Mouse (Mus musculus) MEL (cell line): ENCODE results near the gene Gm11983. TPM values are rescaled to one million over a fixed set of nuclear protein-coding genes. Genes with fewer than 3 reads are reported as not detected.

ENCODE experiments used
- DNase-seq: peaks from one replicate; pipeline ENCODE4 v3.0.0; 2011; ENCODE audit warnings: low read depth, low spot score
- H3K27ac ChIP-seq: 2 replicates; pipeline ENCODE4 v1.5.1; 2012; ENCODE audit warnings: low read depth, mild to moderate bottlenecking, control low read depth, low read length, moderate library complexity; ENCODE audit not compliant: control insufficient read depth
- H3K27me3 ChIP-seq, 2 experiments: fragments of 150-350 bp in 1 of 2; sonication (generic) in 1 of 2; 2 replicates each; pipeline ENCODE4 v1.6.1; 2012; ENCODE audit warnings: low read length in 2 of 2, mild to moderate bottlenecking in 2 of 2, improper control_type of control experiment in 1 of 2, moderate library complexity in 1 of 2; ENCODE audit not compliant: insufficient read depth in 2 of 2, control insufficient read depth in 1 of 2
- H3K36me3 ChIP-seq, 2 experiments: 2 replicates each; pipeline ENCODE4 v1.6.1; 2012 to 2014; ENCODE audit warnings: low read length in 2 of 2, improper control_type of control experiment in 1 of 2, inconsistent platforms in 1 of 2, mild to moderate bottlenecking in 1 of 2; ENCODE audit not compliant: insufficient read depth in 2 of 2, control insufficient read depth in 1 of 2
- H3K4me1 ChIP-seq, 2 experiments: fragments of 150-350 bp in 1 of 2; sonication (generic) in 1 of 2; 2 replicates each; pipeline ENCODE4 v1.6.1; 2012; ENCODE audit warnings: low read length in 2 of 2, improper control_type of control experiment in 1 of 2, mild to moderate bottlenecking in 1 of 2; ENCODE audit not compliant: insufficient read depth in 2 of 2, control insufficient read depth in 1 of 2
- H3K4me3 ChIP-seq, 2 experiments: fragments of 150-350 bp in 1 of 2; sonication (generic) in 1 of 2; 2 replicates each; pipeline ENCODE4 v1.5.1; 2012; ENCODE audit warnings: low read depth in 2 of 2, low read length in 2 of 2, mild to moderate bottlenecking in 2 of 2, moderate library complexity in 2 of 2, control low read depth in 1 of 2, improper control_type of control experiment in 1 of 2; ENCODE audit not compliant: control insufficient read depth in 1 of 2, insufficient read depth in 1 of 2
- H3K79me2 ChIP-seq: 2 replicates; pipeline ENCODE4 v1.6.1; 2012; ENCODE audit warnings: mild to moderate bottlenecking, low read length, moderate library complexity; ENCODE audit not compliant: control insufficient read depth, poor library complexity, insufficient read depth
- H3K9ac ChIP-seq: 2 replicates; pipeline ENCODE4 v1.6.1; 2012; ENCODE audit warnings: low read depth, mild to moderate bottlenecking, control low read depth, low read length, moderate library complexity; ENCODE audit not compliant: control insufficient read depth, poor library complexity, severe bottlenecking
- H3K9me3 ChIP-seq: fragments of 150-350 bp; sonication (generic); replicated peaks from 2 replicates; pipeline ENCODE4 v1.6.1; 2012; ENCODE audit warnings: mild to moderate bottlenecking, low read length, improper control_type of control experiment, moderate library complexity; ENCODE audit not compliant: insufficient read depth
- CTCF ChIP-seq, 3 experiments: IDR thresholded peaks in 2 of 3; conservative IDR thresholded peaks in 1 of 3; 2 replicates each; pipeline ENCODE4 v1.5.1; 2011 to 2012; ENCODE audit warnings: low read length in 3 of 3, low read depth in 2 of 3, mild to moderate bottlenecking in 2 of 3, improper control_type of control experiment in 1 of 3, inconsistent platforms in 1 of 3, mixed read lengths in 1 of 3, moderate library complexity in 1 of 3; ENCODE audit not compliant: control insufficient read depth in 1 of 3, insufficient read depth in 1 of 3, poor library complexity in 1 of 3, severe bottlenecking in 1 of 3
- EP300 ChIP-seq, 2 experiments: IDR thresholded peaks; 2 replicates each; pipeline ENCODE4 v1.6.1; 2011; ENCODE audit warnings: improper control_type of control experiment in 2 of 2, low read length in 2 of 2, low read depth in 1 of 2, mild to moderate bottlenecking in 1 of 2
- MEF2A ChIP-seq: IDR thresholded peaks from 2 replicates; pipeline ENCODE4 v1.6.1; 2014; ENCODE audit warnings: low read depth, mild to moderate bottlenecking, inconsistent platforms, low read length, improper control_type of control experiment; ENCODE audit not compliant: poor library complexity, insufficient replicate concordance, severe bottlenecking; ENCODE audit errors: extremely low read depth
- RAD21 ChIP-seq: IDR thresholded peaks from 2 replicates; pipeline ENCODE4 v1.6.1; 2011; ENCODE audit warnings: mild to moderate bottlenecking, low read depth, low read length, improper control_type of control experiment
- SMC3 ChIP-seq: IDR thresholded peaks from 2 replicates; pipeline ENCODE4 v1.6.1; 2011; ENCODE audit warnings: low read depth, low read length, improper control_type of control experiment
- TAL1 ChIP-seq: IDR thresholded peaks from 2 replicates; pipeline ENCODE4 v1.6.1; 2012; ENCODE audit warnings: mild to moderate bottlenecking, inconsistent platforms, low read length, moderate library complexity, mixed read lengths
- ZC3H11A ChIP-seq: IDR thresholded peaks from 2 replicates; pipeline ENCODE4 v1.6.1; 2012; ENCODE audit warnings: low read depth, mild to moderate bottlenecking, inconsistent platforms, low read length, improper control_type of control experiment
- polyA plus RNA-seq, 2 experiments: library from polyadenylated mRNA; stranded (reverse) in 1 of 2; unstranded in 1 of 2; fragments of >175 nt in 1 of 2; fragments of >200 nt in 1 of 2; gene quantifications; 2 replicates each; pipeline versions ENCODE4 v1.2.1 to v1.2.4; 2012; ENCODE audit warnings: low replicate concordance in 2 of 2, low read depth in 1 of 2; ENCODE audit not compliant: insufficient read length in 2 of 2, insufficient read depth in 1 of 2, missing spikeins in 1 of 2
- total RNA-seq: library from RNA; depleted of rRNA; stranded (reverse); fragments of 300-350 nt; gene quantifications from 2 replicates; pipeline ENCODE4 v1.2.3, GENCODE M21; 2012; rRNA removed

The Gm11983 gene
- total and polyA plus RNA-seq, 3 experiments, result not detected

GRCm38 (mm10) chr11:6790690-6791089 lies 46.8 kb downstream of the Gm11983 start:
- Histone ChIP-seq H3K4me3 (no peak overlapping the region), H3K9me3 (no peaks in the 10 kb centered on the region), H3K79me2 (no peaks in the 10 kb centered on the region), H3K4me1 (no peaks in the 10 kb centered on the region), H3K27me3 (no peaks in the 10 kb centered on the region), H3K27ac (no peak overlapping the region), H3K9ac (no peak overlapping the region), H3K36me3 (no peaks in the 10 kb centered on the region)
- DNase-seq, result peak; percentile 30
- TF ChIP-seq CTCF (IDR thresholded peaks at IDR 0.05 in 2 of 3, conservative IDR thresholded peaks at IDR 0.05 in 1 of 3; ENCODE audit: control insufficient read depth in 1 of 3, insufficient read depth in 1 of 3, low read depth in 2 of 3, low read length in 3 of 3, poor library complexity in 1 of 3, severe bottlenecking in 1 of 3), result peak; percentile 28 to 63 (median 54)
- TF ChIP-seq TAL1, result no peak
- peak; percentile 46 for TF ChIP-seq SMC3
- TF ChIP-seq RAD21, result peak; percentile 32
- TF ChIP-seq EP300 (IDR thresholded peaks at IDR 0.05; ENCODE audit: low read depth in 1 of 2, low read length in 2 of 2), result no peak
- no peak for TF ChIP-seq MEF2A
- TF ChIP-seq ZC3H11A, result peak; percentile 17; the same call in 1 of the 2 replicates

Other genes starting within 250 kb of the Gm11983 start
- gene Nacad, start 231.6 kb downstream of the Gm11983 start, total RNA-seq, result 0.10 and 0.12 TPM in 2 replicates
- under 1 TPM in 1 of 2 experiments, not detected in 1; 0.32 TPM for gene Nacad, start 231.6 kb downstream of the Gm11983 start, polyA plus RNA-seq
- gene Tbrg4, start 211.6 kb downstream of the Gm11983 start, total RNA-seq, result 191 and 192 TPM in 2 replicates
- 100 to 1,000 TPM; 278 to 756 TPM for gene Tbrg4, start 211.6 kb downstream of the Gm11983 start, polyA plus RNA-seq
- gene Wap, start 199.0 kb downstream of the Gm11983 start, total RNA-seq, result not detected in 2 replicates
- gene Wap, start 199.0 kb downstream of the Gm11983 start, polyA plus RNA-seq, result not detected
- not detected in 2 replicates for gene Ramp3, start 179.1 kb downstream of the Gm11983 start, total RNA-seq
- not detected for gene Ramp3, start 179.1 kb downstream of the Gm11983 start, polyA plus RNA-seq
- gene Adcy1, start 225.8 kb upstream of the Gm11983 start, total RNA-seq, result under 0.01 TPM in 1 of 2 replicates, not detected in the other
- gene Adcy1, start 225.8 kb upstream of the Gm11983 start, polyA plus RNA-seq, result not detected